Mouse (Mus musculus) cortical plate, adult 2 months (tissue): Measurements from ENCODE around the gene Etv6.

Experiments used
- CTCF ChIP-seq: fragments of 200-500 bp; IDR thresholded peaks from 2 replicates; pipeline ENCODE4 v1.5.1; 2011; ENCODE audit warnings: mild to moderate bottlenecking, control low read depth, low read length; ENCODE audit not compliant: insufficient read depth; ENCODE audit errors: extremely low read depth
- POLR2A ChIP-seq: fragments of 200-500 bp; IDR thresholded peaks from 2 replicates; pipeline ENCODE4 v1.6.1; 2011; ENCODE audit warnings: mild to moderate bottlenecking, low read length, control low read depth; ENCODE audit not compliant: insufficient read depth; ENCODE audit errors: extremely low read depth

GRCm38 (mm10) chr6:134226349-134227169 lies 191.1 kb downstream of the Etv6 start:
- TF ChIP-seq CTCF (no peak), POLR2A (no peak)
